Mouse (Mus musculus) liver, postnatal 0 days (tissue): ENCODE measurements at regions not wholly inside any gene's neighbourhood (a gene's known extent, or its start where the extent isn't known, plus 50 kb on each side); places are given as distances from the start of the nearest gene placed in this dataset.

Source experiments
- ATAC-seq: fragments of 200-750 bp; cut with Nextera tagmentation; 2 replicates; pipeline ENCODE4 v1.8.0; 2017; ENCODE audit warnings: mild to moderate bottlenecking, moderate library complexity
- DNase-seq: peaks from one replicate; pipeline ENCODE4 v3.0.0-alpha.2; 2016
- H3K27ac ChIP-seq: fragments of 300-500 bp; sonication (generic); 2 replicates; pipeline ENCODE4 v1.5.1; 2014; ENCODE audit warnings: antibody characterized with exemption, moderate library complexity, mild to moderate bottlenecking, low read depth
- H3K27me3 ChIP-seq: fragments of 300-500 bp; sonication (generic); 2 replicates; pipeline ENCODE4 v1.6.1; 2014; ENCODE audit warnings: low read length, control low read depth, mixed read lengths; ENCODE audit not compliant: insufficient read depth
- H3K36me3 ChIP-seq: fragments of 300-500 bp; sonication (generic); replicated peaks from 2 replicates; pipeline ENCODE4 v1.6.1; 2014; ENCODE audit warnings: mild to moderate bottlenecking, control low read depth, low read length, moderate library complexity, mixed read lengths; ENCODE audit not compliant: insufficient read depth
- H3K4me1 ChIP-seq: fragments of 300-500 bp; sonication (generic); 2 replicates; pipeline ENCODE4 v1.6.1; 2014; ENCODE audit warnings: antibody characterized with exemption, mild to moderate bottlenecking, control low read depth; ENCODE audit not compliant: insufficient read depth
- H3K4me2 ChIP-seq: fragments of 300-500 bp; sonication (generic); 2 replicates; pipeline ENCODE4 v1.6.1; 2014; ENCODE audit warnings: low read depth, mild to moderate bottlenecking, low read length, moderate library complexity, mixed read lengths
- H3K4me3 ChIP-seq: fragments of 300-500 bp; sonication (generic); 2 replicates; pipeline ENCODE4 v1.5.1; 2014; ENCODE audit warnings: low read depth, low read length
- H3K9ac ChIP-seq: fragments of 300-500 bp; sonication (generic); replicated peaks from 2 replicates; pipeline ENCODE4 v1.6.1; 2014; ENCODE audit warnings: mild to moderate bottlenecking, moderate library complexity
- H3K9me3 ChIP-seq: fragments of 300-500 bp; sonication (generic); 2 replicates; pipeline ENCODE4 v1.6.1; 2016; ENCODE audit warnings: mild to moderate bottlenecking, control low read depth, low read length, mixed read lengths
- CTCF ChIP-seq: sonication (generic); IDR thresholded peaks from 2 replicates; pipeline ENCODE4 v1.5.1; 2016; ENCODE audit warnings: antibody characterized with exemption, low read depth
- EP300 ChIP-seq: IDR thresholded peaks from 2 replicates; pipeline ENCODE4 v1.6.1; 2016; ENCODE audit warnings: antibody characterized with exemption, low read depth, mild to moderate bottlenecking
- WGBS: fragments of 180-500 bp; shearing (Covaris S2); extraction: QIAGEN DNeasy Blood & Tissue Kit; methylation state at CpG from one replicate; pipeline ENCODE4 v1.1.7; 2014; ENCODE audit not compliant: insufficient replicate concordance; 5-methylcytosine and 5-hydroxymethylcytosine counted together

DNA sequence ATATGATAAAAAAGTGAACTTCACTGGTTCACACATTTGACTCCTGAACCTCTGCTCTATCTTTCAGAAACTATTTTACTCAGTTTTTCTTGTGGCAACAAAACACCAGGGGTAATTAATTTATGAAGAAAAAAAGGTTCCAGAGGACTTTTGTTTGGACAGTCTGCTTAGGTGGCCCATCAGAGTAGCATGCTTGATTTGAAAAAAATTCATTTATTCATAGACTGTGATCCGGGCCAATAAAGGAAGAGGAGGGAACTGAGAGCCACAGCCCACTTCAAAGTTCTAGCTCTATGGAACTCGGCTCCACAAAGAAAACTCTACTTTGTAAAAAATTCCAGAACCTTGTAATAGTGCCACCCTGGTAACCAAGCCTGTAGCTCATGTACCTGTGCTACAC, 248.8 kb downstream of the Etv1 start:
- 74% methylated on average over 2 of the region's 2 CpGs for WGBS
- Histone ChIP-seq H3K9me3 (no peaks in the 10 kb centered on the region), H3K27me3 (no peaks in the 10 kb centered on the region), H3K36me3 (no peaks in the 10 kb centered on the region), H3K4me2 (no peak overlapping the region), H3K4me1 (no peaks in the 10 kb centered on the region), H3K4me3 (no peak overlapping the region), H3K27ac (no peak overlapping the region), H3K9ac (no peak overlapping the region)
- TF ChIP-seq CTCF, result no peak
- TF ChIP-seq EP300, result no peak
- no peak for ATAC-seq
- DNase-seq, result no peak

DNA sequence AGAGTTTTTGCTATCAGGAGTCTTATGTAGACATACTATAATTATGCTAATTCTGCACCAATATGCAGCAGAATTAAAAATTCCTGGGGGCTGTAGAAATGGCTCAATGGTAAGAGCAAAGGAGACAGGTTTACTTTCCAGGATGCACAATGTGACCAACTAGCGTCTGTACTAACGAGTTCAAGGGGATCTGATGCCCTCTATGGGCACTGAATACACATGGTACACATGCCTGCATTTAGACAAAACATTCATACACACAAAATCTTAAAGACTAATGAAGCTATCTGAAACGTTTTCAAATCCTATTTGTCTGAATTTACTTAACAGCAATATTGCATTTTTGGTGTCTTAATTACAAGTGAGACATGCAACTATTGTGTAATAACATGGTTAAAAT, 254.8 kb downstream of the Etv1 start:
- Histone ChIP-seq H3K4me2 (no peak overlapping the region), H3K36me3 (no peaks in the 10 kb centered on the region), H3K4me1 (no peaks in the 10 kb centered on the region), H3K27me3 (no peaks in the 10 kb centered on the region), H3K27ac (no peak overlapping the region), H3K9ac (no peak overlapping the region), H3K9me3 (no peaks in the 10 kb centered on the region), H3K4me3 (no peak overlapping the region)
- no peak for TF ChIP-seq CTCF
- no peak for TF ChIP-seq EP300
- DNase-seq (no peak), ATAC-seq (no peak)
- 62% methylated on average over 3 of the region's 3 CpGs for WGBS

DNA sequence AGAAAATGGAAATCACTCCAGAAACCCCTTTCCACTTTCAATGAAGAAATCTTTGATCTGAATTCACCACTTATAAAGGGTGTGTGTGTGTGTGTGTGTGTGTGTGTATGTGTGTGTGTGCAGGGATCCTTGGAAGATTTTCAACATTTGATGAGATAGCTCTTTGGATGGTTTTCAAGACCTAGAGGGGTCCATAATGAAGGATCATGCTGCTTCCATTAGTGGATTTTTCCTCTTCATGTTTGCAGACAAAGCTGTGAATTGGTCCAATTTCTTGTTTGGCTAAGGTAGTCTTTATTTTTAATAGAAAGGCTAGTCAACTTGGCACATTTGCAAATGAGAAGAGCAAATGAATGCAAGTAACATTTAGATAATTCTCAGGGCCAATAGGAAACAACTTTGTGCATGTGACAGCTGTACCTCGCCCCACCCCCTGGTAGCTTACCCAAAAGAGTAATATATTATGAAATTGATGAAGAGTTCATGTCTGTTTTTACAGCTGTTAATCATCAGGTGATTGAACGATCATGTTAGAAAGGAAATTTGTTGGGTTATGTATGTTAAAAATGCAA, 257.4 kb downstream of the Etv1 start:
- no peaks in the 10 kb centered on the region for H3K9me3 ChIP-seq
- no peak overlapping the region for H3K27ac ChIP-seq
- no peak for DNase-seq
- H3K4me1 ChIP-seq, result no peaks in the 10 kb centered on the region
- no peak overlapping the region for H3K9ac ChIP-seq
- no peaks in the 10 kb centered on the region for H3K36me3 ChIP-seq
- H3K4me3 ChIP-seq, result no peak overlapping the region
- ATAC-seq, result no peak
- H3K4me2 ChIP-seq, result no peak overlapping the region
- TF ChIP-seq EP300 (no peak), CTCF (no peak)
- no peaks in the 10 kb centered on the region for H3K27me3 ChIP-seq
- 68% methylated on average over 2 of the region's 2 CpGs for WGBS

DNA sequence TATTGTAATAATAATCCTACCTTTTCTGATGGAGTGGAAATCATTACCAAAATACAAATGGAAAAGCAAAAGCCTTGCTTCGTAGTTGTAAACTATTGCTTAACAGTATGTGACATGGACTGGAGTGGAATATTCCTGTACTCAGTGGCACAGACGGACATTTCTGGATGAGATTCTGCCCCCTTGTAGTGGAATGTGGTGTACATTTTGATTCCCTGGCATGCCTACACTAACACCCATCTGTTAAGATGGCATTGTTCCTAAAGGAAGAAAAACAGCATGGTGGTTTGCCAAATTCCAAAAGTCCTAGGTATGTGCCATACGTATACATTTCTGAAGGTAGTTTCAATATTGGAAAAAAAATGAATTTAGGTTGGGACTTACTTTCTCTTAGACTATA, 258.9 kb downstream of the Etv1 start:
- H3K4me1 ChIP-seq, result no peaks in the 10 kb centered on the region
- DNase-seq (no peak), ATAC-seq (no peak)
- H3K9me3 ChIP-seq, result no peaks in the 10 kb centered on the region
- WGBS, result 77% methylated on average over 3 of the region's 3 CpGs
- no peaks in the 10 kb centered on the region for H3K27me3 ChIP-seq
- H3K36me3 ChIP-seq, result no peaks in the 10 kb centered on the region
- no peak overlapping the region for H3K4me3 ChIP-seq
- no peak overlapping the region for H3K4me2 ChIP-seq
- no peak overlapping the region for H3K9ac ChIP-seq
- no peak overlapping the region for H3K27ac ChIP-seq
- TF ChIP-seq CTCF (no peak), EP300 (no peak)

DNA sequence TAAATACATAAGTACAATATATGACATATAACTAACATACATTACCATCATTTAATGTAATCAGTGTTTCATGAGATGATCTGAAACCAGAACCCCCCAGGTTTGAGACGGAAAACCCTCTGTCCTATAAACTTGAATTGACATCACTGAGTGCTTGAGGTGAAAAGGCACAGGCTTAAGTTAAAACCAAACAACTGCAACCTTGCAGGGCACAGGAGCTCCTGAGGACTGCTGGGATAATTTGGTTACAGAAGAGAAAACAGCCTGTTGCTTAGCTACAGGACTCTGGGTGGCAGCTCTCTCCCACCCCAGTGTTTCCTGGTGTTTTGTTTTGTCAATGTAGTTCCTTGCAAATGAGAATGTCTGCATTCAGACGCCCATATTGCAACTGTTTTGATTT, 259.5 kb downstream of the Etv1 start:
- Histone ChIP-seq H3K9ac (no peak overlapping the region), H3K4me2 (no peak overlapping the region), H3K27ac (no peak overlapping the region), H3K27me3 (no peaks in the 10 kb centered on the region), H3K4me3 (no peak overlapping the region), H3K4me1 (no peaks in the 10 kb centered on the region), H3K9me3 (no peaks in the 10 kb centered on the region), H3K36me3 (no peaks in the 10 kb centered on the region)
- ATAC-seq, result no peak
- WGBS, result 40% methylated on average over 2 of the region's 2 CpGs
- DNase-seq, result no peak
- TF ChIP-seq EP300 (no peak), CTCF (no peak)

DNA sequence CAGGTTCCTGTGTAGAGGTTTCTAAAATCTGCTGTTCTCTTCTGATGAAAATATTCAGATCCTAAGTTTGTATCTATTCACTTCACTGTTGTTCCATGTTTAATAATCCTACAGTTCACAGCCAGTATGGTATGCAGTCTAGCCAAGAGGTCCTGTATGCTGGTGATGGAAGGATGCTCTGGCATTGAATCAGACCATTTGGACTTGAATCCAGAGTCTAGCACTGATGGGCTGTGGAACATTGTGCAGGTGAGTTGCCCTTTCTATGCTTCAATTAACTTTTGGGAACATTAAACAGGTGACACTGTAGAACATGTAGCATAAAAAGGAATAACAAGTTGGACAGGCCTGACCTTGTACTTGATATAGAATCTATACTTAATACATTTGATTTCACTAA, 267.9 kb downstream of the Etv1 start:
- no peak overlapping the region for H3K27ac ChIP-seq
- no peak for DNase-seq
- H3K4me1 ChIP-seq, result no peaks in the 10 kb centered on the region
- H3K9ac ChIP-seq, result no peak overlapping the region
- no peak for TF ChIP-seq EP300
- no peak for TF ChIP-seq CTCF
- H3K4me3 ChIP-seq, result no peak overlapping the region
- ATAC-seq, result no peak
- H3K36me3 ChIP-seq, result no peaks in the 10 kb centered on the region
- H3K9me3 ChIP-seq, result no peaks in the 10 kb centered on the region
- H3K27me3 ChIP-seq, result no peaks in the 10 kb centered on the region
- H3K4me2 ChIP-seq, result no peak overlapping the region

DNA sequence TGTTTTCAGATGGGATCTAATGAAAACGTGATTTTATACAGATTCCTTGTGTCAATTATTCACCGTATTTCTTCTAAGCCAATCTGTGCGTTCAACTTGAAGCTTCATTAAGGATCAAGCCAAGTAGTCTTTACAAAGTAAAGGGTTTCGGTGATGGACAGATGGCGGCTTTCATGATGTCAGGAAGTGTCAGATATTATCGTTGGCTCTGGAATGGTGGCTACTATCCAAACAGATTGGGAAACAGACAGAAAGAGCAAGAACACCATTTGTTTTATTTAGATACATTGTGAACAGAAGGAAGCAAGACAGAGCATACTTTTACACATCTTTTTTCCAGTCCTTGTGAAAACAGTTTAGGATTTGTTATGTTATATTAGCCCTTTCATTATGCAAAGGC, 269.3 kb downstream of the Etv1 start:
- no peak for ATAC-seq
- WGBS, result 80% methylated on average over 6 of the region's 6 CpGs

More for the DNA sequence above, 269.3 kb downstream of the Etv1 start:
- TF ChIP-seq CTCF, result no peak
- TF ChIP-seq EP300, result no peak
- Histone ChIP-seq H3K9ac (no peak overlapping the region), H3K4me1 (no peaks in the 10 kb centered on the region), H3K9me3 (no peaks in the 10 kb centered on the region), H3K27me3 (no peaks in the 10 kb centered on the region), H3K27ac (no peak overlapping the region), H3K36me3 (no peaks in the 10 kb centered on the region), H3K4me2 (no peak overlapping the region), H3K4me3 (no peak overlapping the region)
- DNase-seq, result no peak
